Mouse (Mus musculus): Measurements from ENCODE around the gene Cdh1. TPM values are rescaled to one million over a fixed set of nuclear protein-coding genes. Genes with fewer than 3 reads are reported as not detected.
A peak's percentile ranks its signal among the peaks of the same experiment; 100 is the strongest.

Cdh1 gene
- polyA plus RNA-seq, 1 experiment: not detected

DNA sequence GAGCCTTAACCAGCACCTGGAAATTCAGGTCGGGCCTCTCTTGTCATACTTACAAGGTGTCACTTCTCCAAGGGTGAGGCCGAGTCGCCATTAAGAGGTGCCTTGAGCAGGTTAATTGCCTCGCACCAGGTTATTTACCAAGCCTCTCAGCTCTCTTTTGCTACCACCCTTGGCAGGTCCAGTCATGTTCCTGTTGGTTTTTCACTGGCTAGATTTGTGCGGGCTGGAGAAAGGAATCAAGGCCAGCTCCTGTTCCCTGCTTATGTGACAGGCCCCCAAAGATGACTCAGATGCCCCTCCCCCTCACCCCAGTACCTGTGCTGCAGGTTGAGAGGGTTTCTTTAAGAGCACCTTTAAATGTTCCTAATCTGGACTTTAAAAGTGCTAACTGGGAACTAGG, 43.6 kb downstream of the Cdh1 start:
- Histone ChIP-seq H3K27me3 (replicated peaks) (peaks cover 33% of the 10 kb centered on the region), H3K4me3 (replicated peaks) (no peak overlapping the region), H3K4me1 (peaks cover 4% of the 10 kb centered on the region; the same call in 1 of the 2 replicates), H3K36me3 (replicated peaks; ENCODE audit: low read length) (no peaks in the 10 kb centered on the region), H3K9me3 (no peaks in the 10 kb centered on the region)
- no peak for TF ChIP-seq GATA1 (IDR thresholded peaks at IDR 0.05; ENCODE audit: borderline replicate concordance, low read length)
- no peak for TF ChIP-seq FLI1 (IDR thresholded peaks at IDR 0.05; ENCODE audit: low read length)

DNA sequence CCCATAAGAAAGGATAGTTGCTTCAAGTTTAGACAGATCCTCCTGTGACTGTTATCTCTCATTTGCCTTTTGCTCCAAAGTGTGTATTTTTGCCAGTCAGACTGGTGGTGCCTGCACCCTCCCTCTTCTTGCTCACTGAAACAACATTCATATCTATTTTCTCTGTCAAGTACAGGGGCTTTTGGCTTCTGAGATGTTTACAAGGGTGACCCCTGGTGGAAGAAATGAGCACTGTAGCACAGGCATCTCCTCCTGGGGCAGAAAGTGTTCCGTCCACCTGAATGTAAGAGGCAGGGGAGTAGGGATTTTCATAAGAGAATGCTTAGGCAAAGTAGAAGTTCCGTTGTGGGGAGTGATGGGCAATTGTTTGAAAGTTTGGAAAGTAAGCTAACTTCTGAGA, 44.2 kb downstream of the Cdh1 start:
- no peaks in the 10 kb centered on the region for H3K36me3 ChIP-seq (replicated peaks; ENCODE audit: low read length)
- TF ChIP-seq FLI1 (IDR thresholded peaks at IDR 0.05; ENCODE audit: low read length) (no peak), GATA1 (IDR thresholded peaks at IDR 0.05; ENCODE audit: borderline replicate concordance, low read length) (no peak)
- H3K4me1 ChIP-seq: peaks cover 8% of the 10 kb centered on the region; the same call in 1 of the 2 replicates
- H3K4me3 ChIP-seq (replicated peaks): no peak overlapping the region
- no peaks in the 10 kb centered on the region for H3K9me3 ChIP-seq
- H3K27me3 ChIP-seq (replicated peaks): peaks cover 32% of the 10 kb centered on the region

DNA sequence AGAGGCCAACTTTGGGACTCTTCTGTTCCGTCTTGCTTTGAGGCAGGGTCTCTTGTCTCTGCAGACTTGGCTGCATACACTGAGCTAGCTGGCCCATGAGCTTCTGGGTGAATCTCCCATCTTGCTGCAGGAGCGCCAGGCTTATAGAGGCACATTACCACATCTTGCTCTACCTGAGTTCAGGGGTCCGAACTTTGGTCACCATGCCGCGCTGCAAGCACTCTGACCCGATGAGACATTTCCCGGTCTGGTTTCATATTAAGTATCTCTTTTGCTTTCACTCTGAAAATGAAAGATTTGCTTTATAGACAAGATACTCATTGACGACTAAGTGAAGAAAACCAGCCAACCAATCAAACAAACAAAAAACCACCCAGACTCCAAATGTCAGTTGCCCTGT, 45.3 kb downstream of the Cdh1 start:
- TF ChIP-seq GATA1 (IDR thresholded peaks at IDR 0.05; ENCODE audit: borderline replicate concordance, low read length) (no peak), FLI1 (IDR thresholded peaks at IDR 0.05; ENCODE audit: low read length) (no peak)

DNA sequence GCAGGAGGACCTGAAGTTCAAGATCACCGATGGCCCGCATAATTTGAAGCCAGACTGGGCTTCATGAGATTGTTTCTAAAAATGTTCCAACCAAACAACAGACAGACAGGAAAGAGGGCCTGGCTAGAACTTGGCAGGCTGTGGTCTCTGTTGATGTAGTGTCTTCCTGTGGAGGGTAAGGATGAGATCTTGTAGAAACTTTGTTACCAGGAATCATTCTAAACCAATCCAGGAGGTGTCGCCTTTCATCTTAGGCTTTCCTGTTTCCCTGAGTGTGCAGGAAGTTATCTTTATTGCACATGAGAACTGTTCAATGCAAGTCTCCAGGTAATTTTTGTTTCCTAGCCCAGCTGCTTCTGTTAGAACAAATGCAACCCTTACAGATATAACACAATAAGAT, 48.8 kb downstream of the Cdh1 start:
- Histone ChIP-seq H3K4me1 (peaks cover 8% of the 10 kb centered on the region; the same call in 1 of the 2 replicates), H3K27me3 (replicated peaks) (peaks cover 32% of the 10 kb centered on the region), H3K4me3 (replicated peaks) (no peak overlapping the region), H3K36me3 (replicated peaks; ENCODE audit: low read length) (no peaks in the 10 kb centered on the region), H3K9me3 (no peaks in the 10 kb centered on the region)
- TF ChIP-seq FLI1 (IDR thresholded peaks at IDR 0.05; ENCODE audit: low read length) (no peak), GATA1 (IDR thresholded peaks at IDR 0.05; ENCODE audit: borderline replicate concordance, low read length) (no peak)

More for the DNA sequence above, 45.3 kb downstream of the Cdh1 start:
- Histone ChIP-seq H3K36me3 (replicated peaks; ENCODE audit: low read length) (no peaks in the 10 kb centered on the region), H3K4me1 (peaks cover 8% of the 10 kb centered on the region; the same call in 1 of the 2 replicates), H3K4me3 (replicated peaks) (no peak overlapping the region), H3K9me3 (no peaks in the 10 kb centered on the region), H3K27me3 (replicated peaks) (peaks cover 34% of the 10 kb centered on the region)

DNA sequence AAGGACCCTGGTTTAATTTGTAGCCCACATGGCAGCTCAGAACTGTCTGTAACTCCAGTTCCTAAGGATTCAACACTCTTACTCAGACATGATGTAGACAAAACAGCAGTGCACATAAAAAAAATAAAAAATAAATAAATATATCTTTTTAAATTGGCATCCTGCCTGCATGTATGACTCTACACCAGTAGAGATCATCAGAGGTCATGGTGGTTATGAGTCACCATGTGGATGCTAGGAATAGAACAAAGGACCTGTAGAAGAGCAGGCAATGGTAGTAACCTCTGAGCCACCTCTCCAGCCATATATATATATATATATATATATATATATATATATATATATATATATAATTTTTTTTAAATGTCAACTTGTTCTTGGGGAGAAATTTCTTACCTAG, 52.9 kb downstream of the Cdh1 start:
- Histone ChIP-seq H3K4me1 (peaks cover 8% of the 10 kb centered on the region; the same call in 1 of the 2 replicates), H3K36me3 (replicated peaks; ENCODE audit: low read length) (no peaks in the 10 kb centered on the region), H3K4me3 (replicated peaks) (no peak overlapping the region), H3K27me3 (replicated peaks) (peaks cover 19% of the 10 kb centered on the region), H3K9me3 (no peaks in the 10 kb centered on the region)
- no peak for TF ChIP-seq FLI1 (IDR thresholded peaks at IDR 0.05; ENCODE audit: low read length)
- no peak for TF ChIP-seq GATA1 (IDR thresholded peaks at IDR 0.05; ENCODE audit: borderline replicate concordance, low read length)

DNA sequence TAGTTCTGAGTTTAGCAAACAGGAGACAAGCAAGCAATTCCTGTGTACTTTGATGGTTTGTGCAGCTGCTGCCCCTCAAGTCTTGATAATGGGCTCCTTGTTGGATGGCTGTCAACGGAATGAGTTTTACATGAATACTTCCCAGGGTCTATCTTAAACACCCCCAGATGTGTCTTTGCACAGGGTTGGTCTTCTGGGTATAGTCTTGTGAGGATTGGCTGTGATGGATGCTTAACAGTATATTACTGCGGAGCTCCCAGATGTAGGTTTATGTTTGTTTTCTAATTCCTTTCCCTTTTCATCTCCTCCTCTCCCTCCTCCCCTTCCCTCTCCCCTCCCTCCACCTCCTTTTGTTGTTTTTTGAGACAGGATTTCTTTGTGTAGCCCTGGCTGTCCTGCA, 69.6 kb downstream of the Cdh1 start:
- Histone ChIP-seq H3K36me3 (replicated peaks; ENCODE audit: low read length) (no peaks in the 10 kb centered on the region), H3K4me3 (replicated peaks) (no peak overlapping the region), H3K27me3 (replicated peaks) (peaks cover 24% of the 10 kb centered on the region), H3K9me3 (peaks cover 7% of the 10 kb centered on the region), H3K4me1 (peaks cover 5% of the 10 kb centered on the region)
- no peak for TF ChIP-seq GATA1 (IDR thresholded peaks at IDR 0.05; ENCODE audit: borderline replicate concordance, low read length)
- TF ChIP-seq FLI1 (IDR thresholded peaks at IDR 0.05; ENCODE audit: low read length): no peak

DNA sequence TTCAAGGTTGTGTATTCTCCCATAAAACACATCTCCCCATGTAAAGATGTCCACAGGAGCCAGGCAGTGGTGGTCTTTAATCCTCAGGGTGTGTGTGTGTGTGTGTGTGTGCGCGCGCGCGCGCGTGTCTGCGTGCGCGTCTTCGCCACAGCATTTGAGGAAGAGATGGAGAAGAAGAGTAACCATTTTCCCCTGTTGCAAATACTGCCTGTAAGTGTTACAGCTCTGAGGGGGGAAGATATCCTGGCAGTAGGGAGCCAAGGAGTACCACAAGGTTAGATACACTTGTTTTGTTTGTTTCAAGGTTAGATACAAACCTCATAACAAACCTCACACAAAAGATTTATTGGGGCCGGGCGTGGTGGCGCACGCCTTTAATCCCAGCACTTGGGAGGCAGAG, 71.2 kb downstream of the Cdh1 start:
- H3K4me1 ChIP-seq: peaks cover 5% of the 10 kb centered on the region
- no peaks in the 10 kb centered on the region for H3K36me3 ChIP-seq (replicated peaks; ENCODE audit: low read length)
- no peak for TF ChIP-seq FLI1 (IDR thresholded peaks at IDR 0.05; ENCODE audit: low read length)
- no peak for TF ChIP-seq GATA1 (IDR thresholded peaks at IDR 0.05; ENCODE audit: borderline replicate concordance, low read length)
- H3K9me3 ChIP-seq: no peaks in the 10 kb centered on the region
- H3K4me3 ChIP-seq (replicated peaks): no peak overlapping the region
- peaks cover 16% of the 10 kb centered on the region for H3K27me3 ChIP-seq (replicated peaks)

DNA sequence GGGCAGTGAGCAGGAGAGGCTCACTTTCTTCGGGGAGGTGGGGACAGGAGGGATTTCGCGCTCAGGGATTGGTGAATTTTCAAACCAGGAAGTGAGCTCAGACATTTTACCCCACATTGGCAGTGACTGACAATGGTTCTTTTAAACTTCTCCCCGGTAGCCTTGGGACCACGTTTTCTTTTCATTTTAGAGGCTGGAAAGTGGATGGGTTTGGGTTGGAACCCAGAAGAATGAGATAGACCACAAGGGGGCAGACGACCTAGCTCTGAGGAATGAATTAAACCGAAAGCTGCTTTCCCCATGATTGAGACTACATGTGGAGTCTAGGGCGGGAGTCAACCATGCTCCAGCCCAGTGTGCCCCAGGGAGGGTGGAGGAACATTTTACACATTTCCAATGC, 71.7 kb downstream of the Cdh1 start:
- Histone ChIP-seq H3K4me1 (peaks cover 5% of the 10 kb centered on the region), H3K27me3 (replicated peaks) (peaks cover 16% of the 10 kb centered on the region), H3K9me3 (no peaks in the 10 kb centered on the region), H3K36me3 (replicated peaks; ENCODE audit: low read length) (no peaks in the 10 kb centered on the region), H3K4me3 (replicated peaks) (peak overlapping the region; percentile 42)
- no peak for TF ChIP-seq GATA1 (IDR thresholded peaks at IDR 0.05; ENCODE audit: borderline replicate concordance, low read length)
- no peak for TF ChIP-seq FLI1 (IDR thresholded peaks at IDR 0.05; ENCODE audit: low read length)

DNA sequence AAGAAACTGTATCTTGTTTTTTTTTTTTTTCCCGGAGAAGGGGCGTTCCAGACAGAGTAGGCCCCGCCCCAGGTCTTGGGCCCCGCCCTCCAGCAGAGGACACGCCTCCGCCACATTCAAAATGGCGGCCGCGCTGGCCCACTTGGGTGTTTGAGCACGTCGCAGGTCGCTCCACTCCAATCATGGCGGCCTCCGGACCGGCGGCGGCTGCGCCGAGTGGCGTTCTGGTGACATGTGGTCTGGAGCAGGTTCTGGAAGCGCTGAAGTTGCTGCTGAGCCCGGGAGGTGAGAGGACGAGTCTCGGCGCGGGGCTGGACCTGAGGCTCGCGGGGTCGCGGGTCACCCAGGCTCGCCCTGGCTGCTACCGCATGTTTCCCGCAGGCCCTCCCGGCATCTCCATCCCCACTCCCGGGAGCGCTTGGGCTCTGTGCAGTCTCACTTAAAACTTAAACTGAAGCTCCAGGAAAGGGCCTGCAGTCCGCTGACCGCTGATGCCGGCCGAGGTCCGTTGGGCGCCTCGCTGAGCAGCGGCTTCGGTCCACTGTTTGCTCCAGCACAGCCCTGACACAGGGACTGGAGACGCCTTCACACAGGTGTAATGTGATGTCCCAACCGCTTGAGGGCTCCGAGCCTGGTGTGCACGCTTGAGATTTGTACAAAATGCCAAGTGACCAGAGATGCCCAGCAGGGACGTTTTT, 80.0 kb downstream of the Cdh1 start, which contains the start of gene Tango6:
Gene Tango6 (plus strand): TSS at position 98 of the 698 bp plus-strand sequence.
- Histone ChIP-seq H3K4me1 (peaks cover 9% of the 10 kb centered on the region), H3K9me3 (no peaks in the 10 kb centered on the region), H3K4me3 (replicated peaks) (peak within 1 kb of the TSS; percentile 97), H3K27me3 (replicated peaks) (peaks cover under 1% of the 10 kb centered on the region), H3K36me3 (replicated peaks; ENCODE audit: low read length) (no peaks in the 10 kb centered on the region)
- TF ChIP-seq GATA1 (IDR thresholded peaks at IDR 0.05; ENCODE audit: borderline replicate concordance, low read length): no peak

DNA sequence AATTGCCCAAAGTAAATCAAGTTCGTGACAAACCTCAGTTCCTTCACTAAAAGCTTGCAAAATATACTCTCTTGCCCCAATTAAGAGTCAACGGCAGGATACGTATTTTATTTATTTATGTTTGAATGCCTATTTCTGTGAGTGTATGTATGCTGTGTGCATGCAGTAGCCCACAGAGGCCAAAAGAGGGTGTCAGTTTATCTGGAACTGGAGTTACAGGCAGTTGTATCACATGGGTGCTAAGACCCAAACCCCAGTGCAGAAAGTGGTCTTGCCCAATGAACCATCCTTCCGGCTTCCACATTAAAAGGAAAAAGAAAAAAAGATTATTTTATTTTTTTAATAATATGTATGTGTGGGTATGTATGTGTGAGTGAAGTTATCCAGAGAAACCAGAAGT, 81.2 kb downstream of the Cdh1 start:
- no peaks in the 10 kb centered on the region for H3K36me3 ChIP-seq (replicated peaks; ENCODE audit: low read length)
- TF ChIP-seq GATA1 (IDR thresholded peaks at IDR 0.05; ENCODE audit: borderline replicate concordance, low read length) (no peak), FLI1 (IDR thresholded peaks at IDR 0.05; ENCODE audit: low read length) (no peak)
- peaks cover 9% of the 10 kb centered on the region for H3K27me3 ChIP-seq (replicated peaks)
- H3K4me3 ChIP-seq (replicated peaks): no peak overlapping the region
- H3K4me1 ChIP-seq: peaks cover 9% of the 10 kb centered on the region
- no peaks in the 10 kb centered on the region for H3K9me3 ChIP-seq
